Mouse (Mus musculus): ENCODE data around the gene Fkbp11. TPM values are rescaled to one million over a fixed set of nuclear protein-coding genes. Genes with fewer than 3 reads are reported as not detected.

The Fkbp11 gene
- polyA plus RNA-seq, 1 experiment from 2014 or later: 14.3 TPM

- Histone ChIP-seq H3K4me1 (no peaks in the 10 kb centered on the region), H3K4me2 (replicated peaks) (no peak overlapping the region), H3K27ac (no peak overlapping the region), H3K4me3 (no peak overlapping the region), H3K36me3 (peaks cover 54% of the 10 kb centered on the region), H3K9me3 (replicated peaks) (no peaks in the 10 kb centered on the region), H3K9ac (no peak overlapping the region), H3K27me3 (no peaks in the 10 kb centered on the region)
- no peak for ATAC-seq (ENCODE audit: low FRiP score)
- 90% methylated on average over 10 of the region's 10 CpGs for WGBS
These were observed 8.5 kb upstream of the Fkbp11 start for GRCm38 (mm10) chr15:98736521-98736920.

- Histone ChIP-seq H3K27me3 (peaks cover 5% of the 10 kb centered on the region), H3K36me3 (peaks cover 30% of the 10 kb centered on the region), H3K9me3 (replicated peaks) (no peaks in the 10 kb centered on the region), H3K4me1 (no peaks in the 10 kb centered on the region), H3K4me3 (no peak overlapping the region), H3K27ac (no peak overlapping the region), H3K4me2 (replicated peaks) (no peak overlapping the region), H3K9ac (no peak overlapping the region)
- 80% methylated on average over 5 of the region's 5 CpGs for WGBS
- ATAC-seq (ENCODE audit: low FRiP score): no peak
These were observed 6.1 kb upstream of the Fkbp11 start for GRCm38 (mm10) chr15:98733976-98734566.

- no peak overlapping the region for H3K9ac ChIP-seq
- H3K36me3 ChIP-seq: peaks cover 23% of the 10 kb centered on the region
- no peak overlapping the region for H3K27ac ChIP-seq
- H3K9me3 ChIP-seq (replicated peaks): no peaks in the 10 kb centered on the region
- 77% methylated on average over 6 of the region's 6 CpGs for WGBS
- H3K4me3 ChIP-seq: no peak overlapping the region
- H3K27me3 ChIP-seq: peaks cover 8% of the 10 kb centered on the region
- H3K4me2 ChIP-seq (replicated peaks): no peak overlapping the region
- no peak for ATAC-seq (ENCODE audit: low FRiP score)
- peaks cover 3% of the 10 kb centered on the region for H3K4me1 ChIP-seq
These were observed 5.4 kb upstream of the Fkbp11 start for GRCm38 (mm10) chr15:98733370-98733769.

GRCm38 (mm10) chr15:98732006-98732531 is 4.1 kb upstream of the Fkbp11 start:
- Histone ChIP-seq H3K27ac (no peak overlapping the region), H3K9ac (no peak overlapping the region), H3K36me3 (peaks cover 16% of the 10 kb centered on the region), H3K4me2 (replicated peaks) (no peak overlapping the region), H3K4me3 (no peak overlapping the region), H3K27me3 (peaks cover 13% of the 10 kb centered on the region), H3K4me1 (peaks cover 16% of the 10 kb centered on the region), H3K9me3 (replicated peaks) (no peaks in the 10 kb centered on the region)
- ATAC-seq (ENCODE audit: low FRiP score): no peak
- WGBS: 66% methylated on average over 8 of the region's 8 CpGs

- ATAC-seq (ENCODE audit: low FRiP score): no peak
- WGBS: 86% methylated on average over 6 of the region's 6 CpGs
- no peak overlapping the region for H3K27ac ChIP-seq
- no peak overlapping the region for H3K4me2 ChIP-seq (replicated peaks)
- peaks cover 23% of the 10 kb centered on the region for H3K4me1 ChIP-seq
- H3K36me3 ChIP-seq: peaks cover 3% of the 10 kb centered on the region
- no peak overlapping the region for H3K4me3 ChIP-seq
- no peaks in the 10 kb centered on the region for H3K9me3 ChIP-seq (replicated peaks)
- no peak overlapping the region for H3K9ac ChIP-seq
- peaks cover 21% of the 10 kb centered on the region for H3K27me3 ChIP-seq
These were observed 2.8 kb upstream of the Fkbp11 start for GRCm38 (mm10) chr15:98730790-98731189.

- peaks cover 26% of the 10 kb centered on the region for H3K27me3 ChIP-seq
- H3K9ac ChIP-seq: no peak overlapping the region
- WGBS: 71% methylated on average over 7 of the region's 7 CpGs
- H3K27ac ChIP-seq: no peak overlapping the region
- ATAC-seq (ENCODE audit: low FRiP score): no peak
- H3K4me3 ChIP-seq: no peak overlapping the region
- no peaks in the 10 kb centered on the region for H3K9me3 ChIP-seq (replicated peaks)
- no peak overlapping the region for H3K4me2 ChIP-seq (replicated peaks)
- no peaks in the 10 kb centered on the region for H3K36me3 ChIP-seq
- peaks cover 23% of the 10 kb centered on the region for H3K4me1 ChIP-seq
These were observed 2.0 kb upstream of the Fkbp11 start for GRCm38 (mm10) chr15:98729791-98730545.

- ATAC-seq (ENCODE audit: low FRiP score): no peak
- 42% methylated on average over 9 of the region's 9 CpGs for WGBS
- H3K4me2 ChIP-seq (replicated peaks): peak overlapping the region; percentile 86
These were observed 368 bp upstream of the Fkbp11 start for GRCm38 (mm10) chr15:98728366-98728765.

GRCm38 (mm10) chr15:98726746-98727145 is 1.3 kb downstream of the Fkbp11 start:
- WGBS: 45% methylated on average over 7 of the region's 7 CpGs
- peak overlapping the region; percentile 44 for H3K4me3 ChIP-seq
- H3K9ac ChIP-seq: peak overlapping the region; percentile 48; the same call in 1 of the 2 replicates
- H3K9me3 ChIP-seq (replicated peaks): no peaks in the 10 kb centered on the region
- no peak overlapping the region for H3K27ac ChIP-seq
- peak overlapping the region; percentile 86 for H3K4me2 ChIP-seq (replicated peaks)
- H3K27me3 ChIP-seq: peaks cover 39% of the 10 kb centered on the region
- H3K4me1 ChIP-seq: peaks cover 31% of the 10 kb centered on the region
- H3K36me3 ChIP-seq: no peaks in the 10 kb centered on the region
- ATAC-seq (ENCODE audit: low FRiP score): no peak

More at GRCm38 (mm10) chr15:98728366-98728765, 368 bp upstream of the Fkbp11 start:
- Histone ChIP-seq H3K36me3 (no peaks in the 10 kb centered on the region), H3K27ac (no peak overlapping the region), H3K4me1 (peaks cover 27% of the 10 kb centered on the region), H3K27me3 (peaks cover 32% of the 10 kb centered on the region), H3K9ac (no peak overlapping the region; the same call in 1 of the 2 replicates), H3K9me3 (replicated peaks) (no peaks in the 10 kb centered on the region), H3K4me3 (no peak overlapping the region)

- Histone ChIP-seq H3K9ac (no peak overlapping the region), H3K27ac (no peak overlapping the region), H3K4me2 (replicated peaks) (no peak overlapping the region), H3K36me3 (no peaks in the 10 kb centered on the region), H3K4me1 (peaks cover 31% of the 10 kb centered on the region), H3K4me3 (no peak overlapping the region), H3K27me3 (peaks cover 45% of the 10 kb centered on the region), H3K9me3 (replicated peaks) (no peaks in the 10 kb centered on the region)
- ATAC-seq (ENCODE audit: low FRiP score): no peak
- WGBS: 69% methylated on average over 4 of the region's 4 CpGs
These were observed 1.9 kb downstream of the Fkbp11 start for GRCm38 (mm10) chr15:98726079-98726478.

GRCm38 (mm10) chr15:98724441-98724840 is 3.6 kb downstream of the Fkbp11 start:
- no peaks in the 10 kb centered on the region for H3K9me3 ChIP-seq (replicated peaks)
- no peaks in the 10 kb centered on the region for H3K36me3 ChIP-seq
- H3K27me3 ChIP-seq: peaks cover 41% of the 10 kb centered on the region
- no peak overlapping the region for H3K27ac ChIP-seq
- H3K4me2 ChIP-seq (replicated peaks): peak overlapping the region; percentile 22; the same call in 1 of the 2 replicates
- 29% methylated on average over 19 of the region's 19 CpGs for WGBS
- H3K4me3 ChIP-seq: no peak overlapping the region
- ATAC-seq (ENCODE audit: low FRiP score): no peak
- H3K4me1 ChIP-seq: peaks cover 31% of the 10 kb centered on the region
- no peak overlapping the region for H3K9ac ChIP-seq

- WGBS: 55% methylated on average over 14 of the region's 14 CpGs
- no peak overlapping the region for H3K27ac ChIP-seq
- H3K4me1 ChIP-seq: peaks cover 23% of the 10 kb centered on the region
- no peaks in the 10 kb centered on the region for H3K36me3 ChIP-seq
- H3K9me3 ChIP-seq (replicated peaks): no peaks in the 10 kb centered on the region
- no peak overlapping the region for H3K4me2 ChIP-seq (replicated peaks)
- H3K4me3 ChIP-seq: no peak overlapping the region
- H3K27me3 ChIP-seq: peaks cover 36% of the 10 kb centered on the region
- no peak for ATAC-seq (ENCODE audit: low FRiP score)
- no peak overlapping the region for H3K9ac ChIP-seq
These were observed 5.1 kb downstream of the Fkbp11 start for GRCm38 (mm10) chr15:98722854-98723253.

- Histone ChIP-seq H3K9me3 (replicated peaks) (no peaks in the 10 kb centered on the region), H3K4me1 (peaks cover 16% of the 10 kb centered on the region), H3K27ac (no peak overlapping the region), H3K4me2 (replicated peaks) (no peak overlapping the region), H3K4me3 (no peak overlapping the region), H3K9ac (no peak overlapping the region), H3K36me3 (no peaks in the 10 kb centered on the region), H3K27me3 (peaks cover 33% of the 10 kb centered on the region)
- WGBS: 86% methylated on average over 8 of the region's 8 CpGs
- no peak for ATAC-seq (ENCODE audit: low FRiP score)
These were observed 5.8 kb downstream of the Fkbp11 start for GRCm38 (mm10) chr15:98722191-98722590.

Data from hindbrain, embryonic 12.5 days (tissue).